Mouse (Mus musculus) MEL (cell line): ENCODE measurements at regions not wholly inside any gene's neighbourhood (a gene's known extent, or its start where the extent isn't known, plus 50 kb on each side); places are given as distances from the start of the nearest gene placed in this dataset.

Experiments
- DNase-seq: peaks from one replicate; pipeline ENCODE4 v3.0.0; 2011; ENCODE audit warnings: low read depth, low spot score
- H3K27ac ChIP-seq: 2 replicates; pipeline ENCODE4 v1.5.1; 2012; ENCODE audit warnings: low read depth, mild to moderate bottlenecking, control low read depth, low read length, moderate library complexity; ENCODE audit not compliant: control insufficient read depth
- H3K27me3 ChIP-seq, 2 experiments: fragments of 150-350 bp in 1 of 2; sonication (generic) in 1 of 2; 2 replicates each; pipeline ENCODE4 v1.6.1; 2012; ENCODE audit warnings: low read length in 2 of 2, mild to moderate bottlenecking in 2 of 2, improper control_type of control experiment in 1 of 2, moderate library complexity in 1 of 2; ENCODE audit not compliant: insufficient read depth in 2 of 2, control insufficient read depth in 1 of 2
- H3K36me3 ChIP-seq, 2 experiments: 2 replicates each; pipeline ENCODE4 v1.6.1; 2012 to 2014; ENCODE audit warnings: low read length in 2 of 2, improper control_type of control experiment in 1 of 2, inconsistent platforms in 1 of 2, mild to moderate bottlenecking in 1 of 2; ENCODE audit not compliant: insufficient read depth in 2 of 2, control insufficient read depth in 1 of 2
- H3K4me1 ChIP-seq, 2 experiments: fragments of 150-350 bp in 1 of 2; sonication (generic) in 1 of 2; 2 replicates each; pipeline ENCODE4 v1.6.1; 2012; ENCODE audit warnings: low read length in 2 of 2, improper control_type of control experiment in 1 of 2, mild to moderate bottlenecking in 1 of 2; ENCODE audit not compliant: insufficient read depth in 2 of 2, control insufficient read depth in 1 of 2
- H3K4me3 ChIP-seq, 2 experiments: fragments of 150-350 bp in 1 of 2; sonication (generic) in 1 of 2; 2 replicates each; pipeline ENCODE4 v1.5.1; 2012; ENCODE audit warnings: low read depth in 2 of 2, low read length in 2 of 2, mild to moderate bottlenecking in 2 of 2, moderate library complexity in 2 of 2, control low read depth in 1 of 2, improper control_type of control experiment in 1 of 2; ENCODE audit not compliant: control insufficient read depth in 1 of 2, insufficient read depth in 1 of 2
- H3K79me2 ChIP-seq: 2 replicates; pipeline ENCODE4 v1.6.1; 2012; ENCODE audit warnings: mild to moderate bottlenecking, low read length, moderate library complexity; ENCODE audit not compliant: control insufficient read depth, poor library complexity, insufficient read depth
- H3K9ac ChIP-seq: 2 replicates; pipeline ENCODE4 v1.6.1; 2012; ENCODE audit warnings: low read depth, mild to moderate bottlenecking, control low read depth, low read length, moderate library complexity; ENCODE audit not compliant: control insufficient read depth, poor library complexity, severe bottlenecking
- H3K9me3 ChIP-seq: fragments of 150-350 bp; sonication (generic); replicated peaks from 2 replicates; pipeline ENCODE4 v1.6.1; 2012; ENCODE audit warnings: mild to moderate bottlenecking, low read length, improper control_type of control experiment, moderate library complexity; ENCODE audit not compliant: insufficient read depth
- BHLHE40 ChIP-seq: IDR thresholded peaks from 2 replicates; pipeline ENCODE4 v1.6.1; 2012; ENCODE audit warnings: low read depth, mild to moderate bottlenecking, inconsistent platforms, low read length, improper control_type of control experiment, borderline replicate concordance
- CHD1 ChIP-seq: IDR thresholded peaks from 2 replicates; pipeline ENCODE4 v1.6.1; 2012; ENCODE audit warnings: low read depth, mild to moderate bottlenecking, inconsistent platforms, low read length, improper control_type of control experiment
- CHD2 ChIP-seq: IDR thresholded peaks from 2 replicates; pipeline ENCODE4 v1.6.1; 2011; ENCODE audit warnings: low read length, improper control_type of control experiment
- CTCF ChIP-seq, 3 experiments: IDR thresholded peaks in 2 of 3; conservative IDR thresholded peaks in 1 of 3; 2 replicates each; pipeline ENCODE4 v1.5.1; 2011 to 2012; ENCODE audit warnings: low read length in 3 of 3, low read depth in 2 of 3, mild to moderate bottlenecking in 2 of 3, improper control_type of control experiment in 1 of 3, inconsistent platforms in 1 of 3, mixed read lengths in 1 of 3, moderate library complexity in 1 of 3; ENCODE audit not compliant: control insufficient read depth in 1 of 3, insufficient read depth in 1 of 3, poor library complexity in 1 of 3, severe bottlenecking in 1 of 3
- ELF1 ChIP-seq: IDR thresholded peaks from 2 replicates; pipeline ENCODE4 v1.6.1; 2014; ENCODE audit warnings: low read depth, mild to moderate bottlenecking, inconsistent platforms, low read length, improper control_type of control experiment, moderate library complexity
- EP300 ChIP-seq, 2 experiments: IDR thresholded peaks; 2 replicates each; pipeline ENCODE4 v1.6.1; 2011; ENCODE audit warnings: improper control_type of control experiment in 2 of 2, low read length in 2 of 2, low read depth in 1 of 2, mild to moderate bottlenecking in 1 of 2
- ETS1 ChIP-seq: IDR thresholded peaks from 2 replicates; pipeline ENCODE4 v1.6.1; 2012; ENCODE audit warnings: low read depth, mild to moderate bottlenecking, inconsistent platforms, low read length, improper control_type of control experiment, moderate library complexity
- GABPA ChIP-seq: IDR thresholded peaks from 2 replicates; pipeline ENCODE4 v1.6.1; 2012; ENCODE audit warnings: low read depth, mild to moderate bottlenecking, inconsistent platforms, low read length, improper control_type of control experiment, moderate library complexity
- MAX ChIP-seq: IDR thresholded peaks from 2 replicates; pipeline ENCODE4 v1.6.1; 2011; ENCODE audit warnings: low read length, improper control_type of control experiment
- MAZ ChIP-seq: IDR thresholded peaks from 2 replicates; pipeline ENCODE4 v1.6.1; 2012; ENCODE audit warnings: low read depth, mild to moderate bottlenecking, inconsistent platforms, low read length, improper control_type of control experiment
- MXI1 ChIP-seq: IDR thresholded peaks from 2 replicates; pipeline ENCODE4 v1.6.1; 2011; ENCODE audit warnings: mild to moderate bottlenecking, low read depth, low read length, improper control_type of control experiment
- MYB ChIP-seq: IDR thresholded peaks from 2 replicates; pipeline ENCODE4 v1.6.1; 2011; ENCODE audit warnings: mild to moderate bottlenecking, low read depth, low read length, improper control_type of control experiment
- NELFE ChIP-seq: IDR thresholded peaks from 2 replicates; pipeline ENCODE4 v1.6.1; 2011; ENCODE audit warnings: low read depth, low read length, improper control_type of control experiment
- NRF1 ChIP-seq: IDR thresholded peaks from 2 replicates; pipeline ENCODE4 v1.6.1; 2014; ENCODE audit warnings: low read depth, mild to moderate bottlenecking, inconsistent platforms, low read length, improper control_type of control experiment, moderate library complexity; ENCODE audit not compliant: poor library complexity, insufficient read depth, severe bottlenecking
- POLR2A ChIP-seq, 2 experiments: IDR thresholded peaks; 2 replicates each; pipeline ENCODE4 v1.6.1; 2011 to 2012; ENCODE audit warnings: low read length in 2 of 2, mild to moderate bottlenecking in 2 of 2, control low read depth in 1 of 2, improper control_type of control experiment in 1 of 2, low read depth in 1 of 2, moderate library complexity in 1 of 2; ENCODE audit not compliant: control insufficient read depth in 1 of 2, insufficient read depth in 1 of 2, poor library complexity in 1 of 2
- RAD21 ChIP-seq: IDR thresholded peaks from 2 replicates; pipeline ENCODE4 v1.6.1; 2011; ENCODE audit warnings: mild to moderate bottlenecking, low read depth, low read length, improper control_type of control experiment
- RCOR1 ChIP-seq: IDR thresholded peaks from 2 replicates; pipeline ENCODE4 v1.6.1; 2012; ENCODE audit warnings: low read depth, mild to moderate bottlenecking, inconsistent platforms, low read length, improper control_type of control experiment
- SIN3A ChIP-seq: IDR thresholded peaks from 2 replicates; pipeline ENCODE4 v1.6.1; 2012; ENCODE audit warnings: low read length, improper control_type of control experiment, inconsistent platforms
- TBP ChIP-seq: IDR thresholded peaks from 2 replicates; pipeline ENCODE4 v1.8.0; 2011; ENCODE audit warnings: low read depth, low read length, improper control_type of control experiment
- TCF12 ChIP-seq: IDR thresholded peaks from 2 replicates; pipeline ENCODE4 v1.6.1; 2014; ENCODE audit warnings: low read depth, mild to moderate bottlenecking, inconsistent platforms, low read length, improper control_type of control experiment, moderate library complexity
- USF2 ChIP-seq, 2 experiments: IDR thresholded peaks; 2 replicates each; pipeline ENCODE4 v1.6.1; 2011 to 2012; ENCODE audit warnings: improper control_type of control experiment in 2 of 2, low read length in 2 of 2, borderline replicate concordance in 1 of 2, inconsistent platforms in 1 of 2, low read depth in 1 of 2, mild to moderate bottlenecking in 1 of 2; ENCODE audit not compliant: insufficient read depth in 1 of 2
- ZC3H11A ChIP-seq: IDR thresholded peaks from 2 replicates; pipeline ENCODE4 v1.6.1; 2012; ENCODE audit warnings: low read depth, mild to moderate bottlenecking, inconsistent platforms, low read length, improper control_type of control experiment
- ZKSCAN1 ChIP-seq: IDR thresholded peaks from 2 replicates; pipeline ENCODE4 v1.6.1; 2012; ENCODE audit warnings: low read depth, mild to moderate bottlenecking, inconsistent platforms, low read length, improper control_type of control experiment, moderate library complexity

DNA sequence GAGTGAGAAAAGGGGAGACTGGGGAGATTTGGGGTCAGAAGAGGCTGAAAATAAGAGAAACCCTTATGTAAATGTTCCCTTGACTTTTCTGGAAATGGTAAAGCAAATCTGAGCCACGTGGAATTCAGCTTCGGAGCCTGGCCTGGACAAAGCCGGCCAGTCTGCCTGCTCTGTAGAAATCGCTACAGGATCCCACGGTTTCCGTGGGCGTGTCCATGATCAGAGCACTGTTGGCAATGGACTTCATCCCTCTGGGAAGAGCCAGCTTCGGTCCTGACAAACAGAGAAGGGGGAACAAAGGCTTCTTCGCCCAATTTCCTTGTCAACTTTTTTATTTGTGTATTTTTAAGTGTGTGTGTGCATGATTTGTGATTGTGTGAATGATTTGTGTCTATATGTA lies 490.7 kb upstream of the Nox3 start:
- TF ChIP-seq CHD2 = no peak
- TF ChIP-seq ZKSCAN1 = no peak
- no peak for TF ChIP-seq RAD21
- TF ChIP-seq ZC3H11A = no peak
- no peak for TF ChIP-seq ELF1
- TF ChIP-seq MYB = no peak
- TF ChIP-seq GABPA = no peak
- TF ChIP-seq SIN3A = no peak
- TF ChIP-seq TBP = no peak
- TF ChIP-seq CHD1 = no peak
- TF ChIP-seq MXI1 = no peak
- TF ChIP-seq TCF12 = no peak
- TF ChIP-seq EP300 (IDR thresholded peaks at IDR 0.05; ENCODE audit: low read depth in 1 of 2, low read length in 2 of 2) = no peak
- TF ChIP-seq MAZ = no peak
- no peak for TF ChIP-seq CTCF (IDR thresholded peaks at IDR 0.05 in 2 of 3, conservative IDR thresholded peaks at IDR 0.05 in 1 of 3; ENCODE audit: control insufficient read depth in 1 of 3, insufficient read depth in 1 of 3, low read depth in 2 of 3, low read length in 3 of 3, poor library complexity in 1 of 3, severe bottlenecking in 1 of 3)
- Histone ChIP-seq H3K27me3 (no peaks in the 10 kb centered on the region), H3K4me1 (no peaks in the 10 kb centered on the region), H3K79me2 (no peaks in the 10 kb centered on the region), H3K36me3 (no peaks in the 10 kb centered on the region), H3K4me3 (no peak overlapping the region), H3K9me3 (no peaks in the 10 kb centered on the region), H3K27ac (no peak overlapping the region), H3K9ac (no peak overlapping the region)
- DNase-seq = no peak

DNA sequence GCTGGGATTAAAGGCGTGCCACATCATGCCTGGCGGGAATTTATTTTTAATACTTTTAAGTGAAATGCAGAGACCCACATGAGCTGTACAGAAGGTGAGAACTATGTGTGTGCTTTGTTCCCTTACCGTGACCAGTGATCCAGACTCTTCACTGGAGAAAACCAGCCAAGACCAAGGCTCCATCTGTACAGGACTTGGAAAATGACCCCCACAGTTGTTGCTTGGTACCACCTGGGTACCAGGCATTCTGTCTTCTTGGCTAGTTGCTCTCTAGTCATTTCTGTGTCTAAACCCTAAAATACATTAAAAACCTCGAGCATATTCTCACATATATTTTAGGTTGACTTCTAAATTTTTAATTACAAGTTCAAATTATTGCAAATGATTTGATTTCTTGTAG lies 491.5 kb upstream of the Nox3 start:
- Histone ChIP-seq H3K27ac (no peak overlapping the region), H3K9me3 (no peaks in the 10 kb centered on the region), H3K4me3 (no peak overlapping the region)

More for the DNA sequence above, 491.5 kb upstream of the Nox3 start:
- Histone ChIP-seq H3K79me2 (no peaks in the 10 kb centered on the region), H3K4me1 (no peaks in the 10 kb centered on the region), H3K36me3 (no peaks in the 10 kb centered on the region)
- no peak for DNase-seq
- TF ChIP-seq MAX (no peak), NELFE (no peak), NRF1 (no peak), ZKSCAN1 (no peak), USF2 (IDR thresholded peaks at IDR 0.05; ENCODE audit: borderline replicate concordance in 1 of 2, insufficient read depth in 1 of 2, low read depth in 1 of 2, low read length in 2 of 2) (no peak), POLR2A (IDR thresholded peaks at IDR 0.05; ENCODE audit: control insufficient read depth in 1 of 2, insufficient read depth in 1 of 2, low read depth in 1 of 2, low read length in 2 of 2, poor library complexity in 1 of 2) (no peak), CHD1 (no peak), RCOR1 (no peak), BHLHE40 (no peak), ETS1 (no peak)
- TF ChIP-seq, all 39 proteins: peak for 0
- Histone ChIP-seq H3K27me3 (no peaks in the 10 kb centered on the region), H3K9ac (no peak overlapping the region)
